Mouse (Mus musculus): ENCODE measurements around the gene Rnf208. TPM values are rescaled to one million over a fixed set of nuclear protein-coding genes. Genes with fewer than 3 reads are reported as not detected.
A peak's percentile ranks its signal among the peaks of the same experiment; 100 is the strongest.
"Not testable (repeated sequence)": the region's sequence is repeated elsewhere in the genome, so short reads cannot be mapped to it uniquely, and the experiment has no call there.

Gene Rnf208
- total RNA-seq, 2 experiments from 2014 or later = 212 to 216 TPM

DNA sequence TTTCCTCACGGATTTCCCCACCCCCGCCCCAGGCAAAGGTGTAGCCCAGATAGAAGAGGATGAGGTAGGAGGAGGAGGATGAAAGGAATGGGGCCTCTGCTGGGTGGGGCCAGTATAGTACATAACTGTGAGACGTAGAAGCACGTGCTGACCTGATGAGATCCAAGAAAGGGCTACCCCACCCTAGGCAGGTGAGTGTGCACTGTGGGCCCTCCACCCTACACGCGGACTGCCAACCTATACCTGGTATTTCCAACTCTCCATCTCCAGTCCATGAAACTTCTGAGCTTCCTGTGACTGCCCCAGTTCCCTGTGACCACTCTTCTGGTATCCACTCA, 648 bp upstream of the Rnf208 start:
- no peak for DNase-seq (ENCODE audit: low spot score in 2 of 2)

DNA sequence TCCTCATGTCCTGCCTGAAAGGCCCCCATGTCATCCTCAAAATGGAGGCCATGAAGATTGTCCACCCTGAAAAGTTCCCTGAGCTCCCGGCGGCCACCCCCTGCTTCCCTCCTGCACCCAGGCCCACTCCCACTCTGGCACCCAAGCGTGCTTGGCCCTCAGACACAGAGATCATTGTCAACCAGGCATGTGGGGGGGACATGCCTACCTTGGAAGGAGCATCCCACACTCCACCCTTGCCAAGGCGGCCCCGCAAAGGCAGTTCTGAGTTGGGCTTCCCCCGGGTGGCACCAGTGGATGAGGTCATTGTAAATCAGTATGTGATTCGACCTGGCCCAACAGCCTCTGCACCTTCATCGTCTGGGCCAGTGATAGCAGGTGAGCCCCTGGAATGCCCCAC, 1.3 kb downstream of the Rnf208 start:
- no peak for DNase-seq (ENCODE audit: low spot score in 2 of 2)

DNA sequence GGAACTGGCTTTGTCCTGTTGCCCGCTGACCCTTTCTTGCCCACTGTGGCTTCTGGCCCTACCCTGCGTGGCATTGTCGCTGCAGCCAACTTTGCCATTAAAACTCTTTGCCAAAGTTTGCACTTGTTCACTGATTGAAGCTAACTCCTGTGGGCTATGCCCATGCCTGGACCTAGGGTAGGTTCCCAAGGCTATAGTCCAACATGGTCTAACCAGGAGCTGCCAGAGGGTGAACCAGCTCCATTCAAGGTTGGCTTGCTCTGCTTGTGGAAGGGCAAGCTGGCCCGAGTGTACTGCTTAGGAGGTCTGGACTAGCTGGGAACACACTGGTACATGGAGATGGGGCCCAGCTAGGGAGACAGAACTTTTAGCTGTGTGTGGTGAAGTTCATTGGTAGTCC, 2.1 kb downstream of the Rnf208 start:
- no peak for DNase-seq (ENCODE audit: low spot score in 2 of 2)

DNA sequence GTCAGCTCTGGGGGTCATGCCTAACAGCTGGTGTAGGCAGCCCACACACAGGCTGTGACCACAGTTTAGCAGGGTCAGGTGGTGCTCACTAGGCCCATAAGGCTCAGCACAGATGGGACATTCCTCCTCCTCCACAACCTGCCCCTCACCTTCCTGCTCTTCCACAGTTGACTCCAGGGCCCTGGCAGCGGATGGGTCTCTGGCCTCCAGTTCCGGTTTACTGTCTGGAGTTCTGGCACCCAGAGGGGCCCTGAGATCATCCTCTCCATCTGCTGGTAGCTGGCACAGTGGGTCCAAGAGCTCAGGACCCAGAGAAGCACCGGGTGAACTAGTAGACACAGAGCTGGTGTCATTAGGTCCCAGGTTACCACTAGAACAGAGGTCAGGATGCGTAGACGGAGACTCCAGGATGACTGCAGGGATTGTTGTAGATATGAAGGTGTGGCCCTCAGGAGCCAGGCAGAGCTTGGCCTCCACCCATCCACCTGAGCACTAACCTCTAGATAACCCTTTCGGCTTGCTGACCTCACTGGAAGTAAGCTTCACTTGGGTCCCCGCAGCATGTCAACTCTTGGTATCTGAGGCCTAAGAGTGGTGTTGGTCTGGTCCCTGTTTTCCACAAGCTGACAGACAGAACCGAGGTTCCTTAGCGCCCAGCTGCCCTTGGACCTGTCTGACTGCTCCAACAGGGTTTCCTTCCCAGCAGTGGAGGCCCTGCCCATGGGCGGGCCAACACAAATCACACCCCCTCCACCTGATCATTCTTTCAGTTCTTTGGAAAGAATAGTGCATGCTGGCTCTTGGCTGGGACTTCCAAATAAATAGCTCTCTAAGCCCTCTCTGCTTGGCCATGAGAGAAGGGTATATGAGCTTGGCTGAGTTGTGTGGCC, 4.4 kb downstream of the Rnf208 start, which contains the start of gene AL732309.1:
AL732309.1 (minus strand) TSS at position 681 of the 890 bp plus-strand sequence.
- DNase-seq (ENCODE audit: low spot score in 2 of 2) = no peak

DNA sequence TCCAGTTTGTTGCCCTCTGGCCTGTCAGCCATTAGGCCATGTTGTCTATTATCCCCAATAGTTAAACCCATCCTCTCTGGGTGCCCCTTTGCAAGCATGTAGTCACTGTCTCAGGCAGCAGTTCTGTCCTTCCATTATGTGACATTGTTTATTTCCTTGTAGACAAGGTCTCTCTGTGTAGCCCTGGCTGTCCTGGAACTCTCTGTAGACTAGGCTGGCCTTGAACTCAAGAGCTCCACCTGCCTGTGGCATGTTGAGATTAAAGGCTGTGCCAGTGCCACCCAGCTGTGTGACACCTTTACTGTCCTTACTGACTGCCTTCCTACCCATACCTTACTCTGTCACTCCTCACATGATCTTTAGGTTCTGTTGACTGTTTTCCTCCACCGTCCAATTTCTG, 10.3 kb downstream of the Rnf208 start:
- no peak for DNase-seq (ENCODE audit: low spot score in 2 of 2)

DNA sequence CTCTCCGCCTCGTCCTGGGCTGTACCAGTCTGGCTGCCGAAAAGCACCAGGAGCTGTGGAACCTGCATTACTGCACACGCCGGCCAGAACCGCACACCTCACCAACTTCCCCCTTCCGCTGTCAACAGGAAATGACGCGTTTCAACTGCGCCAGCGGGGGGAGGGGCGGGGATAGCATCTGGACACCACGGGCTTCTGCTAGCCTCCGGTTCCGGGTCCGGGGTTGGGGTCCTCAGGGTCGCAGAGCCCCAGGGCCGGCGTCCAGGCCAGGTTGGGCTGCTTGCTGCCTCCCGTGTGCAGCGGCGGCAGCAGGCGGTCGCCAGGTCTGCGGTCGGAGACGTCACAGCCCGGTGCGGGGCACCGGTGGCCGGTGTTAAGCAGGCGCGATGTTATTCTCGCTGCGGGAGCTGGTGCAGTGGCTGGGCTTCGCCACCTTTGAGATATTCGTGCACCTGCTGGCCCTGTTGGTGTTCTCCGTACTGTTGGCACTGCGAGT, 13.3 kb downstream of the Rnf208 start, which contains the start of gene Tmem203:
Tmem203 (plus strand) TSS at position 156 of the 496 bp plus-strand sequence.
- peak; percentile 86 to 89 for DNase-seq (ENCODE audit: low spot score in 2 of 2)

DNA sequence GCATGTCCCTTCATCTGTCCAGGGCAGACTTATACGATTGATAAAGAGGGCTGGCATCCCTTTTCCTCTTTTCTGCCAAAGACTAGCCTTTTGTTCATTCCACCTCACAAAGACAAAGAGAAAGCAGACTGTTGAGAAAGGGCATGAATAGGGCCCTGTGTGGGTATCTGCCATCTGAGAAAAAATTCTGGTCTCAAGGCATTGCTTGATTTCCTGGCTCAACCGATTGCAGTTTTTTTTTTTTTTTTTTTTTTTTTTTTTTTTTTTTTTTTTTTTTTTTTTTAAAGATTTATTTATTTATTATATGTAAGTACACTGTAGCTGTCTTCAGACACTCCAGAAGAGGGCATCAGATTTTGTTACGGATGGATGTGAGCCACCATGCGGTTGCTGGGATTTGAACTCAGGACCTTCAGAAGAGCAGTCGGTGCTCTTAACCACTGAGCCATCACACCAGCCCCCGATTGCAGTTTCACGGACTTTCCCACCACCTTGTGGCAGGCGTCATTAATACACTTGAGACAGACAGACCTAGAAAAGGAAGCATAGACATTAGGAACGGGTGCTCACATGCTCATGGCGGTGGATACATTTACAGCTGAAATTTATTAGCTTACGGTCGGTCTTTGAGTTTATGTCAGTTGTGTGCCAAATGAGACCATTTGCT, 14.5 kb downstream of the Rnf208 start:
- peak in 1 of 2 experiments; percentile 52 for DNase-seq (ENCODE audit: low spot score in 2 of 2)

DNA sequence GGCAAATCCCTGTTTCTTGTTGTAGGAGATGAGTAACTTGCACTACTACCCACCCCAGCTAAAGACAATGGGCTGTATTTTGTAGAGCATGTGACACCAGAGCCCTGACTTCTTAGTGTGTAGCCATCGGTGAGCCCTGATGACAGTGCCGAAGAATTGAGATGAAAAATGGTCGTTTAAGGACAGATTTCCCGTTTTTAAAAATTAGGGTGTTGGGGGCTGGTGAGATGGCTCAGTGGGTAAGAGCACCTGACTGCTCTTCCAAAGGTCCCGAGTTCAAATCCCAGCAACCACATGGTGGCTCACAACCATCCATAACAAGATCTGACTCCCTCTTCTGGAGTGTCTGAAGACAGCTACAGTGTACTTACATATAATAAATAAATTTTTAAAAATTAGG, 15.2 kb downstream of the Rnf208 start:
- not testable (repeated sequence) for DNase-seq (ENCODE audit: low spot score in 2 of 2)

DNA sequence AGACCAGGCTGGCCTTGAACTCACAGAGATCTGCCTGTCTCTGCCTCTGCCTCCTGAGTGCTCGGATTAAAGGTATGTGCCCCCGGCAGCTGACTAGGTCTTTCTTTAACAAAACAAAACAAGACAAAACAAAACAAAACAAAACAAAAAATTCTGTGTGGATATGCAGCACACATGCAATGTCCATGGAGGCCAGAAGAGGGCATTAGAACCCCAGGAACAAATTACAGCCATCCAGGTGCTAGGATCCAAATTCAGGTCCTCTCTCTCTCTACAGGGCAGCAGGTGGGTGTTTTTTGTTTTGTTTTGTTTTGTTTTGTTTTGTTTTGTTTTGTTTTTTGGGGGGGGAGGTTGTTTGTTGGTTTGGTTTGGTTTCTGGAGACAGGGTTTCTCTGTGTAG, 16.8 kb downstream of the Rnf208 start:
- DNase-seq (ENCODE audit: low spot score in 2 of 2) = no peak

DNA sequence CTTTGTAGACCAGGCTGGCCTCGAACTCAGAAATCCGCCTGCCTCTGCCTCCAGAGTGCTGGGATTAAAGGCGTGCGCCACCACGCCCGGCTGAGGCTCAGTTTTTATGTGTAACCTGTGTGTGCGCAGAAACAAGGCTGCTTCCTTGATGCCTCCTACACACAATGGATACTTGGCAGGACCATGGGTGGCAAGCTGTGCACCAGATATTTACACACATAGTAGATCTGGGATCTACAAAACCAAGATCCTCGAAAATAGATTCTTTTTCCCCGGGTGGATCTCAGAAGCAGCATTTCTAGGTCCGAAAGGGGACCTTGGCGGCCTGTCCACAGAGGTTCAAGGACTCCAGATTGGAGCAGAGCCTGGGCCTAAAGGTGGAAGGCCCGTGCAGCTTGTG, 19.8 kb downstream of the Rnf208 start:
- no peak for DNase-seq (ENCODE audit: low spot score in 2 of 2)

DNA sequence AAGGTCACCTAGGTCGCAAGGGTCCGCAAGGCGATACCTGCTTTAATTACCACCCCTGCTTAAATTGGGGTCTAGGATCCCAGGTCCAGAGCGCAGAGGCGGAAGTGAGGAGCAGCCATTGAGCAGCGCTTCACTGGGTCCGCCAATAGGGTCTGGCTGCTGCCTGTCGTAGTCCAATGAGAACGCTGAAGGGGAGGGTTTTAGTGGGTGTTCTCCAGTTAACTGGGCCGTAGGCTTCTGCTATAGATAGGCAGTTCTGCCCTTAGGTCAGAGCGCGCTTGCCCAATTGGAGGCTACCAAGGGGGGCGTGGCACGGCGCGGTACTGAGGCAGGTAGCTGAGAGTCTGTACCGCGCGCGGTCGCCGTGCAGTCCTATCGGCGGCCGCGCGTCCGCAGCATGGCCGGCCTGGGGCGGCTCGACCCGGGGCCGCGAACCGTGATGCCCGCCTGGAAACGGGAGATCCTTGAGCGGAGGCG, 20.3 kb downstream of the Rnf208 start, which contains the start of gene Tprn:
Tprn (plus strand) TSS at position 328 of the 477 bp plus-strand sequence.
- DNase-seq (ENCODE audit: low spot score in 2 of 2) = peak; percentile 88 to 89

DNA sequence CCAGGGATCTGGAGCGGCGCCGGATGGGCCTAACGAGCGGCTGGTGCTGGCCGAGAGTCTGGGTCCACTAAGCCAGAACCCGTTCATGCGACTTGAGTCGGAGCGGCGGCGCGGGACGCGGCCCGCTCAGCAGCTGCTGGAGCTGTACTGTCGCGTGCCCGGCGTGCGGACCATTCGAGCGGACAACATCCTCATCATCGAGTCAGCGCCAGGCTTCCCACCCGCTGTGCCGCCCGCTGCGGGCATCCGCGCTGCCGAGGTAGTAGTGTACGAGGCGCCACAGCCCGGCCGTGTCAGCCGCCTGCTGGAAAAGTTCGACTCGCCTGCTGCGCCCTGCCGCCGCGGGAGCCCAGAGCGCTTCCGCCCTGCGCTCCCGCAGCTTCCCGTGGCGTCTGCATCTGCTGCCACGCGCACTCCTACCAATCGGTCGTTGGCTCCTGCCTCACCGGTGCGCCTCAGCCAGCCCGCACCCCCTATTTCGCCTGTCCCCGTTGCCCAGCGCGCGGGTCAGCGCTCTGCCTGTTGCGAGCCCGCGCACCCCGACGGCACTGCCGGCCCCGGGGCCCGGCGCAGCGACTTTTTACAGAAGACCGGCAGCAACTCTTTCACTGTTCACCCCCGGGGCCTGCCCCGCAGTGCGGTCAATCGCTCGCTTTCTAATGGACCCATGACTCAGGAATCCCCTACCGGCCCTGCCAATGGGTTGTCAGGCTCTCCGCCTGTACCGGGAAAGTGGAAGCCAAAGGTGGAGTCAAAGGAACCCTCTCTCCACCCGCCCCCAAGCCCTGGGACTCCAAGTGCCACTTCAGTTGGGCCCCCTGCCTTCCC, 21.0 kb downstream of the Rnf208 start:
- DNase-seq (ENCODE audit: low spot score in 2 of 2) = peak in 1 of 2 experiments; percentile 46

DNA sequence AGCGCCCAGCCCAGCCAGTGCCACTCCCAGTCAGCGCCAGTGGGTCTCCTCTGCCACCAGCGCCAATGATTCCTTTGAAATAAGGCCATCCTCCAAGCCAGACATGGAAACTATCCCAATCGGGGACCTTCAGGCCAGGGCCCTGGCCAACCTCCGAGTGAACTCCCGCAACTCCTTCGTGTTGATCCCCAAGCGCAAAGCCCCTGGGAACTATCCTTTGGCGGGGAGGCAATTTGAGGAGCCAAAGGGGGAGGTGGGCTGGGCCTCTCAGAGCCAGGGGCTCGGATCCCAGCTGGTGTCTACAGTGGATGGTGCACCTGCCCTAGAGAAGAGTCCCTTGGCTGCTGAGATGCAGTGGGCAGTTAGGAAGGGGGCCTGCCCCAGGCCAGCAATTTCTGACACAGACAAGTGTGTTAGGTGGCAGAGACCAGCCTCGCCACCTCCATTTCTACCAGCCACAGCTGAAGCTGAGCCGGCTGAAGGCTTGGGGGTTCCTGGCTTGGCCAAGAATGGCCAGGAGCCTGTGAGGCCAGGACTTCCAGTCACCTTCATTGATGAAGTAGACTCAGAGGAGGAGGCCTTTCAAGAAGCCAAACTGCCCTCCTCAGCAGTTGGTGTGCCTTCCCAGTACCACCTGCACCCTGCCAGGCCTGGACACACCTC, 21.7 kb downstream of the Rnf208 start:
- DNase-seq (ENCODE audit: low spot score in 2 of 2) = no peak

DNA sequence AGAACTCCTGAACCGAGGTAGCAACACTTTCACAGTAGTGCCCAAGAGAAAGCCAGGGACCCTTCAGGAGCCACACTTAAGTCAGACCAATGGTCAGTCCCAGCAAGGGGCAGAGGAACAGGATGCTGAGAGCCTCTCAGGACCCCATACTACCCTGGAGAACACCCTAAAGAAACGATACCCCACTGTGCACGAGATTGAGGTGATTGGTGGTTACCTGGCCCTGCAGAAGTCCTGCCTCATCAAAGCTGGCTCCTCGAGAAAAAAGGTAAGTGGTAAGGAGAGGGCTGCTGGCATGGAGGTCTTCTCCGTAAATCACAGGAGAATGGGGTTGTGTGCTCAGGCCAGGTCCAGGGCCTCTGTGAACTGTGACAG, 22.2 kb downstream of the Rnf208 start:
- DNase-seq (ENCODE audit: low spot score in 2 of 2) = no peak

DNA sequence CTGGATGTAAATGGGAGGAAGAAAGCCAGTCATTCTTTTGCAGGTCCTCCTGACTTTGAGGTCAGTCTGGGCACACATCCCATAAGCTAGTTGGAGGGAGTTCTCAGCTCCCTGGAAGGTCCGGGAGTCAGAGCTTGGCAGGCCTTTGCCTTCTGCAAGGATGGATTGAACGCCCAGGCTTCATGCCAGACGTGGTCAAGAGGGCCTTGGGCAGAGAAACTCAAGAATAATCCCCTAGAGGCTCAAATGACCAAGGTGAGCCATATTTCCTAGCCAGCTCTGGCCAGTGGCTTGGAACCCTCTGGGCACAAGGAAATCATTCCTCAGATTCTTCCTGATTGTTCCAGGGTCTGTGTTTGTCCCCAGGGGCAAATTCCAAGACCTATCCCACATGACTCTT, 22.8 kb downstream of the Rnf208 start:
- DNase-seq (ENCODE audit: low spot score in 2 of 2) = no peak

DNA sequence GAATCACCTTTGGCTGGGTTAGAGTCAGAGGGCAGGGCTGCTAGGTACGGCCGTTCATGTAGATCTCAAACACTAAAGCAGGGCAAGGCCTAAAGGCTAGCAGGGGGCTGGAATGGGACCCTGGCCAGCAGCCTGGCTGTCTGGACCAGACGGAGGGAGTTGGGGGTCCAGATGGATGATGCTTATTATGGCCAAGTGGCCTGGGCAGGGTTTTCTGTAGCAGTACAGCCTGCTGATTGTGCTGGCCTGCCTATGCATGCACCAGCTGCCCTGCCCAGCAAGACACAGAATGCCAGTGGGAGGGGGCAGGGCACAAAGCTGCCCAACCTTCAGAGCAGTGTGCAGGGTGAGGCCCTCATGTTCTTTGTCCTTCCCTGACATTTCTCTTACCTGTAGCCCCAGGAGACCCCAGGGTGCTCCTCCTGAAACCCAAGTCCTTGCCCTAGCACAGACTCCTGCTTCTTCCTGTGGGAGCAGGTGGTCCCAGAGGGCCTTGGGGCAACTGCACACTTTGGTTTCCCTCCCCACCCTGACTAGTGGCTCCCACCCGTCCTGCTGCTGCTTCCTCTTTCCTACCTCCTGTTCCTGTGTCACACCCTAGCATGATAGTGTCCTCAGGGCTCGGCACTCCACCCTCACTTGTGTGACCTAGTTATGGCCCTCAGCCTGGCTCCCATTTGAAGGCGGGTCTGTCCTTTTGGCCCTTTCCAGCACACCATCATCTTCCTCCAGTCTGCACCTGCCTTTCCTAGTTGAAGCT, 24.0 kb downstream of the Rnf208 start:
- no peak for DNase-seq (ENCODE audit: low spot score in 2 of 2)

DNA sequence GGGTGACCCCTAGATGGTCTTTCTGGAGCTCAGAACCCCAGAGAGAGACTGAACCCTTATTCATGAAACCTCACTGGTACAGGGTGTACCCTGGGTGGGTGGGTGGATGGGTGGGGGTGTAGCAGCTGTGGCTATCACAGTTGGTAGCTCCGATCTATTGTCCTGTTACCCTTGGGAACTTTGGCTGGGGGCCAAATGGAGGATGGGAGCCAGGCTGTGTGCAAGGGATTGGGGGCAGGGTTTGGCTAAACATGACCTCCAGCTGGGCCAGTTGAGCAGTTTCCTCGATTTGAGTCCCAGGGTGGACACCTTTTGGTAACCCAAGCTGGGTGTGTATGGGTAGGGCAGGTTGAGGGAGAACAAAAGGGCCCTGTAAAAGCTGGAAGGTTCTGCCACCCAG, 24.7 kb downstream of the Rnf208 start:
- DNase-seq (ENCODE audit: low spot score in 2 of 2) = no peak

DNA sequence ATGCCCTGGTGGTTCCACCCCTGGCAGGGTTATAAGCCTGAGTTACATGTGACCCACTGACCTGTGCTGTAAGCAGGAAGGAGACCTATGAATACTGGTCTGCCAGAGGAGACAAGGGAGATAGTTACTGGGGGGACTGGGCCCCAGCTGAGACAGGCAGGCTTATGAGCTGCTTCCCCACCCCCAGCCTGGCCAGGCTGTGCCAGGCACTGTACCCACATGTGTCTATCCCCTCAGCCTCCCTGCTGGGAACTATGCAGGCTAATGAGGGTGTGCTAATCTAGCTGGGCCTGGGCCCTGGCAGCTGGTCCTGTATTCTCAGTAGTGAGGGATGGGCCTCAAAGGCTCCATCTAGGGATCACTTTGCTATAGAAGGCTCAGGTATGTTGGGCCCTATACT, 25.2 kb downstream of the Rnf208 start:
- no peak for DNase-seq (ENCODE audit: low spot score in 2 of 2)

DNA sequence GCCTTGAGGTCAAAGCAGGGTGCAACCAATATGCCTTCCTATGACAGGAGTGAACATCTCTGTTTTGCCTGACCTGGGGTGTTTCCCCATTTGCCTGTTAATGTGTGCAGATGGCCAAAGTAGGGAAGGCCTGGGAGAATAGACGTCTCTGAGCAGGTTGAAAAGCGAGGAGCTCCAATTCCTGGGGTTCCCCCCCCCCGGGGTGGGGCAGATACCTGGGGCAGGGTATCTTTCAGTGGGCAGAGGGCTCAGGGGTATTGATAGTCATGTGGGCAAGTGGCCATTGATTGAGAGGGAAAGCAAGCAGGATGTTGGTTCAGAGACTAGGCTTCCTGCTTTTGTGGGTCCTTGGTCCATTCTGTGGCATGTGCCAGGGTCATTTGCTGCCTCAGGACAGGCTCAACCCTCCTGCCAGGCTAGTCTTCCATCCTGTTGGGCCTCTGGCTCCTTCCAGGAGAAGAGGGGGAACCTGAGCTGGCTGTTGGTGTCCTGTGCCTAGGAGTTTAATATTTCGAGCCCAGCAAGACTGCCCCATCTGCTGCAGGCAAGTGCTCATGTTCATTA, 25.8 kb downstream of the Rnf208 start:
- no peak for DNase-seq (ENCODE audit: low spot score in 2 of 2)
